Mouse (Mus musculus): ENCODE measurements around the gene Mllt6.

DNA sequence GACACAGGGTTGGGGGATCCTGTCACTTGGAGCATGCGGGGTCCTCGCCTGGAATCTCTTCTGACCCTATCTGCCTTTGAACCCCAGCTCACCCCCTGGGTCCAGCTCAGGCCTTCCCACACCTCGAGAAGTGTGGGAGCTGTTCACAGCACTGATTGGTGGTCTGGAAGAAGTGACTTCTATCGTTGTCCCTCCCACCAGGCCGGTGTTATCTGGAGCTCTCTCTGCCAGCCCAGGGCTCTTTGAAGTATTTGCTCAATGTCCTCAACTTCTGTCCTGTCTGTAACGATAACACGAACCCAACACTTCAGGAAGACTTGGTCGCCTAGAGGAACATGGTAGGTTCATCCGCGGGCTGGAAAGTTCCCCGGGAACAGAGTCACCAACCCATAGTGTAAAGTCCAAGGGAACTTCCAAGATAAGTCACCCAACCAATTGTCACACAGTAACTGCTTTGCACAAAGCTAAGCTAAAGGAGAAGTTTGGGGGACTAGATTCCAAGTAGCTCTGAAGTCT lies 4.4 kb upstream of the Mllt6 start:
- TF ChIP-seq CTCF (IDR thresholded peaks at IDR 0.05; ENCODE audit: control insufficient read depth, insufficient read depth, insufficient replicate concordance, low read depth, low read length), result no peak
- no peak for TF ChIP-seq POLR2A (IDR thresholded peaks at IDR 0.05; ENCODE audit: control insufficient read depth, low read depth, low read length)

Measured in testis, adult 2 months (tissue).